Mouse (Mus musculus): ENCODE results near the gene Atg9b. TPM values are rescaled to one million over a fixed set of nuclear protein-coding genes. Genes with fewer than 3 reads are reported as not detected.

Gene Atg9b
- polyA plus RNA-seq, 1 experiment from 2014 or later: 0.46 TPM

- H3K4me2 ChIP-seq (ENCODE audit: low read depth, low read length): no peak overlapping the region
- WGBS: 68% methylated on average over 14 of the region's 14 CpGs
- no peak overlapping the region for H3K27ac ChIP-seq (ENCODE audit: low read length)
- H3K4me3 ChIP-seq (ENCODE audit: low read length): no peak overlapping the region
- no peaks in the 10 kb centered on the region for H3K36me3 ChIP-seq (ENCODE audit: control insufficient read depth, insufficient read depth, low read length)
- H3K9ac ChIP-seq (ENCODE audit: low read length): no peak overlapping the region
- no peaks in the 10 kb centered on the region for H3K9me3 ChIP-seq (ENCODE audit: control insufficient read depth, low read length)
- no peaks in the 10 kb centered on the region for H3K27me3 ChIP-seq (ENCODE audit: control insufficient read depth, insufficient read depth, low read depth, low read length)
- ATAC-seq (ENCODE audit: low read depth): peak; percentile 10; the same call in 1 of the 2 replicates
- peaks cover 30% of the 10 kb centered on the region for H3K4me1 ChIP-seq (replicated peaks; ENCODE audit: control insufficient read depth, insufficient read depth, low read length)
These were observed 49.6 kb downstream of the Atg9b start for GRCm38 (mm10) chr5:24342205-24342963.

GRCm38 (mm10) chr5:24337821-24338220 is 54.1 kb downstream of the Atg9b start:
- Histone ChIP-seq H3K4me3 (ENCODE audit: low read length) (no peak overlapping the region), H3K27ac (ENCODE audit: low read length) (peak overlapping the region; percentile 3), H3K9me3 (ENCODE audit: control insufficient read depth, low read length) (no peaks in the 10 kb centered on the region), H3K4me1 (replicated peaks; ENCODE audit: control insufficient read depth, insufficient read depth, low read length) (peaks cover 34% of the 10 kb centered on the region), H3K9ac (ENCODE audit: low read length) (no peak overlapping the region), H3K27me3 (ENCODE audit: control insufficient read depth, insufficient read depth, low read depth, low read length) (no peaks in the 10 kb centered on the region), H3K4me2 (ENCODE audit: low read depth, low read length) (no peak overlapping the region), H3K36me3 (ENCODE audit: control insufficient read depth, insufficient read depth, low read length) (no peaks in the 10 kb centered on the region)
- ATAC-seq (ENCODE audit: low read depth): no peak
- WGBS: 34% methylated on average over 2 of the region's 2 CpGs

GRCm38 (mm10) chr5:24337366-24337765 is 54.6 kb downstream of the Atg9b start:
- H3K27me3 ChIP-seq (ENCODE audit: control insufficient read depth, insufficient read depth, low read depth, low read length): no peaks in the 10 kb centered on the region
- peak overlapping the region; percentile 3 for H3K27ac ChIP-seq (ENCODE audit: low read length)
- no peak overlapping the region for H3K4me3 ChIP-seq (ENCODE audit: low read length)
- peaks cover 33% of the 10 kb centered on the region for H3K4me1 ChIP-seq (replicated peaks; ENCODE audit: control insufficient read depth, insufficient read depth, low read length)
- no peak overlapping the region for H3K4me2 ChIP-seq (ENCODE audit: low read depth, low read length)
- WGBS: 15% methylated on average over 9 of the region's 9 CpGs
- H3K36me3 ChIP-seq (ENCODE audit: control insufficient read depth, insufficient read depth, low read length): no peaks in the 10 kb centered on the region
- peak; percentile 84 for ATAC-seq (ENCODE audit: low read depth)
- H3K9me3 ChIP-seq (ENCODE audit: control insufficient read depth, low read length): no peaks in the 10 kb centered on the region
- H3K9ac ChIP-seq (ENCODE audit: low read length): no peak overlapping the region

GRCm38 (mm10) chr5:24335888-24336511 is 55.9 kb downstream of the Atg9b start:
- Histone ChIP-seq H3K4me1 (replicated peaks; ENCODE audit: control insufficient read depth, insufficient read depth, low read length) (peaks cover 31% of the 10 kb centered on the region), H3K4me2 (ENCODE audit: low read depth, low read length) (no peak overlapping the region), H3K36me3 (ENCODE audit: control insufficient read depth, insufficient read depth, low read length) (no peaks in the 10 kb centered on the region), H3K27ac (ENCODE audit: low read length) (no peak overlapping the region), H3K4me3 (ENCODE audit: low read length) (no peak overlapping the region), H3K27me3 (ENCODE audit: control insufficient read depth, insufficient read depth, low read depth, low read length) (no peaks in the 10 kb centered on the region), H3K9me3 (ENCODE audit: control insufficient read depth, low read length) (no peaks in the 10 kb centered on the region), H3K9ac (ENCODE audit: low read length) (no peak overlapping the region)
- WGBS: 29% methylated on average over 3 of the region's 3 CpGs
- ATAC-seq (ENCODE audit: low read depth): peak; percentile 68

- H3K4me1 ChIP-seq (replicated peaks; ENCODE audit: control insufficient read depth, insufficient read depth, low read length): peaks cover 33% of the 10 kb centered on the region
- H3K27me3 ChIP-seq (ENCODE audit: control insufficient read depth, insufficient read depth, low read depth, low read length): no peaks in the 10 kb centered on the region
- H3K27ac ChIP-seq (ENCODE audit: low read length): no peak overlapping the region
- H3K9ac ChIP-seq (ENCODE audit: low read length): no peak overlapping the region
- no peak overlapping the region for H3K4me2 ChIP-seq (ENCODE audit: low read depth, low read length)
- no peaks in the 10 kb centered on the region for H3K9me3 ChIP-seq (ENCODE audit: control insufficient read depth, low read length)
- H3K4me3 ChIP-seq (ENCODE audit: low read length): no peak overlapping the region
- peak; percentile 59 for ATAC-seq (ENCODE audit: low read depth)
- WGBS: 7% methylated on average over 3 of the region's 3 CpGs
- H3K36me3 ChIP-seq (ENCODE audit: control insufficient read depth, insufficient read depth, low read length): no peaks in the 10 kb centered on the region
These were observed 57.2 kb downstream of the Atg9b start for GRCm38 (mm10) chr5:24334749-24335148.

Other genes with a start within 250 kb of the Atg9b start
- 13.8 and 14.2 TPM in 2 replicates for gene Nupl2, start 227.2 kb downstream of the Atg9b start, polyA plus RNA-seq (2015; fragmentation: Nextera tagmentation; extraction: Ambion mirVana)
- gene Kcnh2, start 40.5 kb downstream of the Atg9b start, polyA plus RNA-seq (2015; fragmentation: Nextera tagmentation; extraction: Ambion mirVana): 5.6 and 6.5 TPM in 2 replicates
- 18.9 and 19.8 TPM in 2 replicates for gene Nos3, start 27.3 kb downstream of the Atg9b start, polyA plus RNA-seq (2015; fragmentation: Nextera tagmentation; extraction: Ambion mirVana)
- 48.0 and 51.4 TPM in 2 replicates for gene Abcb8, start 1.5 kb upstream of the Atg9b start, polyA plus RNA-seq (2015; fragmentation: Nextera tagmentation; extraction: Ambion mirVana)
- 0.19 TPM in 1 of 2 replicates, not detected in the other for gene Asic3, start 21.2 kb upstream of the Atg9b start, polyA plus RNA-seq (2015; fragmentation: Nextera tagmentation; extraction: Ambion mirVana)
- gene Cdk5, start 31.4 kb upstream of the Atg9b start, polyA plus RNA-seq (2015; fragmentation: Nextera tagmentation; extraction: Ambion mirVana): 43.0 and 45.8 TPM in 2 replicates
- gene Slc4a2, start 31.7 kb upstream of the Atg9b start, polyA plus RNA-seq (2015; fragmentation: Nextera tagmentation; extraction: Ambion mirVana): 45.1 and 48.9 TPM in 2 replicates
- gene Fastk, start 53.1 kb upstream of the Atg9b start, polyA plus RNA-seq (2015; fragmentation: Nextera tagmentation; extraction: Ambion mirVana): 96.6 and 99.2 TPM in 2 replicates
- gene Tmub1, start 55.7 kb upstream of the Atg9b start, polyA plus RNA-seq (2015; fragmentation: Nextera tagmentation; extraction: Ambion mirVana): 18.0 and 19.6 TPM in 2 replicates
- gene Agap3, start 60.0 kb upstream of the Atg9b start, polyA plus RNA-seq (2015; fragmentation: Nextera tagmentation; extraction: Ambion mirVana): 18.6 and 22.1 TPM in 2 replicates
- gene Gbx1, start 135.1 kb upstream of the Atg9b start, polyA plus RNA-seq (2015; fragmentation: Nextera tagmentation; extraction: Ambion mirVana): not detected in 2 replicates
- 0.13 and 0.63 TPM in 2 replicates for gene Asb10, start 148.8 kb upstream of the Atg9b start, polyA plus RNA-seq (2015; fragmentation: Nextera tagmentation; extraction: Ambion mirVana)
- 0.14 TPM in 1 of 2 replicates, not detected in the other for gene 4931409K22Rik, start 164.7 kb upstream of the Atg9b start, polyA plus RNA-seq (2015; fragmentation: Nextera tagmentation; extraction: Ambion mirVana)
- gene Abcf2, start 185.3 kb upstream of the Atg9b start, polyA plus RNA-seq (2015; fragmentation: Nextera tagmentation; extraction: Ambion mirVana): 88.9 and 93.4 TPM in 2 replicates
- 19.4 and 20.2 TPM in 2 replicates for gene Chpf2, start 194.6 kb upstream of the Atg9b start, polyA plus RNA-seq (2015; fragmentation: Nextera tagmentation; extraction: Ambion mirVana)
- 21.1 and 22.2 TPM in 2 replicates for gene Smarcd3, start 232.3 kb upstream of the Atg9b start, polyA plus RNA-seq (2015; fragmentation: Nextera tagmentation; extraction: Ambion mirVana)

All from lung, embryonic 16.5 days (tissue).